Mouse (Mus musculus) adrenal gland, adult 2 months (tissue): ENCODE measurements around the gene Samd3. TPM values are rescaled to one million over a fixed set of nuclear protein-coding genes. Genes with fewer than 3 reads are reported as not detected.
A peak's percentile ranks its signal among the peaks of the same experiment; 100 is the strongest.

ENCODE experiments used
- DNase-seq: peaks from one replicate; pipeline ENCODE4 v3.0.0; 2021
- long read RNA-seq: library from polyadenylated mRNA; stranded (forward); transcript quantifications from one replicate; pipeline ENCODE4 v2.0.0, GENCODE M21; 2021
- polyA plus RNA-seq: library from polyadenylated mRNA; depleted of rRNA; stranded (reverse); fragments of >200 nt; gene quantifications from 2 replicates; pipeline ENCODE4 v1.2.3, GENCODE M21; 2012; rRNA removed
- total RNA-seq, 2 experiments: library from RNA; stranded (reverse); gene quantifications; 2 replicates each; pipeline ENCODE4 v1.2.3; 2021

Samd3 gene
- not detected for total RNA-seq
- 0.07 TPM in 1 of 2 replicates, not detected in the other for polyA plus RNA-seq
- long read RNA-seq = 0 reads

DNA sequence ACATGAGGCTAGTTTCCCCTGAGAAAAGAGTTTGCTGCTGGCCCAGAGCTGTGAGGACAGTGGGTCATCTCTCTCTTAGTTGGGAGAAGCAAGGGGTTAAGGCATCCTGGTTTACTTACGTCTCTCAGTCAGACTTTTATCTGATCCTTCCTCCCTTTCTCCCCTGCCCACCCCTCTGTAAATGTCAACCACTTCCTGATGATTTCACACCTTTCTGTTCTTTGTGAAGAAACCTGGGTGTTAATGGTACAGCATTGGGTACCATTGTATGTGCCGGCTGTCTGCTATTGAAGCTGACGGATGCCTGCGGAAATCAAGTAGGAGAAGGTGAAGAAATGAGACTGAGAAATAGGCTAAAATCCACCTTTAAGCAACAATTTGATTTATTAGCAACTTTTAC lies at the start of gene Samd3:
Gene Samd3, plus strand, starts transcription at position 220 of the 400 bp plus-strand sequence.
- DNase-seq = no peak

DNA sequence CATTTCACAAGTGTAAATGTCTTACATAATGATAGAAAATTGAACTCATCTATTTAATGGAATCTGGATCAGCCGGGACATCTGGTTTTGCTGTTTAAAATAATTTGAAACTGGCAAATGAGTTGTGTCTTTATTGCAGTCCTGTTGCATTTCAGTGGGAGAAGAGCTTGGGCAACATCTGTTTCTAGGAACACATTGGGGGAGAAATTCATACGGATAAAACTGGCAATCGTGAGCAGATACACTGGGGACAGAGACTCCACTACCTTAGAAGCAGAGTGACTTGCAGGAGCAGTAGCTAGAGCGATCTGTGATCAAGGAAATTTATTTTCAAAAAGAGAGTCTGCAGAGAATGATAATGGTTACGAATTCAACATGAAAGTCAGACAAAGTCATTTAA lies 44.2 kb upstream of the Samd3 start:
- DNase-seq = no peak

DNA sequence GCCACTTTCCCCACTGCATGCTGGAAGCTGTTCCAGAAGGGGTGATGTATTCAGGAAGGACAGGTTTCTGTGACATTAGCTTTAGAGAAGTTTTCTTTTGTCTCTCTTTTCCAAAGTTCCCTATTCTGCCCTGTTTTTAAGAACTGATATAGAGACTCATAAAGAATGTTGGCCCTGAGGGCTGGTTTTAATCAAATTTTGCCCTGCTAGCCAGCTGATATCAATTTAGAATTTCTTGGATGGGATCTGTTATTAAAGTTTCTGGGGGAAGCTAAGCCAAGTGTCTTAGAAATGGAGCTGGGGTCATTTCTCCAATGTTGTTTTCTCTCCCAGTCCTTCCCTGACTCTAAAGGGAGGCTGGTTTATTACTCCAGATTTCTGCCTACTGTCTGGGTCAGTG lies 38.7 kb upstream of the Samd3 start:
- no peak for DNase-seq

DNA sequence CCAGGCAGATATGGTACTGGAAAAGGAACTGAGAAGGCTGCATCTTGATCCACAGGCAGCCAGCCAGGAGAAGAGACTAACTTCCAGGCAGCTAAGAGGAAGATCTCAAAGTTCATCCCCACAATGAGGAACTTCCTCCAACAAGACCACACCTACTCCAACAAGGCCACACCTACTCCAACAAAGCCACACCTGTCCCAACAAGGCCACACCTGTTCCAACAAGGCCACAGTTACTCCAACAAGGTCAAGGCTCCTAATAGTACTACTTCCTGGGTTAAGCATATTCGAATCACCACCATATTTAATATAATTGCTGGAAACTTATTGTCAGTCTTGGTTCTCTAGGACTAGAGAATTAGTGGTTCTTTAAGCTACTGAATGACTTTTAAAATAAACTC lies 34.6 kb upstream of the Samd3 start:
- no peak for DNase-seq

DNA sequence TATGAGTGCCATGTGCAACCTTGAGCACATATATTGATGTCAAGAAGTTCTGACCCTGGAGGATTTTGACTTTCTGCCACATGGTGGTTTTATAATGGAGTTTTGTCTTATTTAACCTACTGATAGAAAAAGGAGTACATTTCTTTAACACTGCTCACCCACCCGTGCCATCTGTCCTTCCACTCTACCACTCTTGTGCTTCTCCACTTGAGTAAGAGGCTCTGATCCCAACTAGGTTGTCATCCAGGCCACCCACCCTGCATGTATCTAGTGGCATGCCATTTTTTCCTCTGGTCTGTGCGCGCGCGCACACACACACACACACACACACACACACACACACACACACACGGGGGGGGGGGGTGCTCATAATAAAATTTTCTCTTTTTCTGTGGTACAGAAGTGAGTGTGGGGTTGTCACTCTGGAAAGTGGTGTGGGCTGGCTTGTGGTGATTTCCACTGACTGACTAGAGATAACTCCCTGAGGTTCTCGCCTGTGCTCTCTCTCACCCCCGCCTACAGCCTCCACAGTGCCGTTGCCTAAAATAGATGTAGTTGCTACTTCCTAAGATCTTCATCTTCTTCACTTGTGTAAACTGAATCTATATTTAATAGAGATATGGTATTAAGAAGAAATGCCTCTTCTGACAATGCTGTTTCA lies 26.7 kb upstream of the Samd3 start:
- no peak for DNase-seq

DNA sequence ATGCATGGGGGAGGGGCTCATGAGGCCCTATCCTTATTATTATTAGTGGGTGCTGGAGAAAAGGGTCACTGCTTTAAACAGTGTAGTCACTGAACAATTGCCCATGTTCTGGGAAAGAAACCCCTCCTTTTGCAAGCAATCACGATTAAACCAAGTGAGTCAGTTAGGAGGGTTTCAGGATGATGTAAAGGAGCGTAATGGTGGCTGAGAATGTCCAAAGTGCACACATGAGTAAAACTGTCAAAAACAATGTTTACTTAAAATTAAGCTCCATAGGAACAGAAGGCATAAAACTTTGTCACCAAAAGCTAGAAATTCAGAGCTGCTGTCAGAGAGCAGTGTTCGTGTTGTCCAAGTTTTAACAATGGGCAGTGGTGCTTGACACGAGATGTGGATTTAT lies 8.8 kb upstream of the Samd3 start:
- DNase-seq = no peak

DNA sequence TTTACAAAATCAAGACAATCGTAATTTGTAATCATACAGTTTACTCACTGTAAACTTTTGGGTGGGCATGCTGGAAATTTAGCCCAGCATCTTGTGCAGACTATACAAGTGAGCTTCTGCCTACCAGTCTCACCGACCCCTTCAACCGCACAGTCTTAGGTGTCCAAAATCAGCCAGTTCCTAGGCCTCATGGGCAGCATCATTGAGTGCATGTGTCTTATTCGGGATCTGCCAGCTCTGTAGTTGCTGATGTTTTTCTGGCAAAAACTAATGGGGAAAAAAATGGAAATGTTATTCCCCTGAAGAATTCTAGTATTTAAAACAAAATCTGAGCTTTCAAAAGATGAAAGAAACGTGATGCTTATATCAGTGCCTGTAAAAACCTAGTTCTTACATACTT lies 3.3 kb upstream of the Samd3 start:
- DNase-seq = no peak

DNA sequence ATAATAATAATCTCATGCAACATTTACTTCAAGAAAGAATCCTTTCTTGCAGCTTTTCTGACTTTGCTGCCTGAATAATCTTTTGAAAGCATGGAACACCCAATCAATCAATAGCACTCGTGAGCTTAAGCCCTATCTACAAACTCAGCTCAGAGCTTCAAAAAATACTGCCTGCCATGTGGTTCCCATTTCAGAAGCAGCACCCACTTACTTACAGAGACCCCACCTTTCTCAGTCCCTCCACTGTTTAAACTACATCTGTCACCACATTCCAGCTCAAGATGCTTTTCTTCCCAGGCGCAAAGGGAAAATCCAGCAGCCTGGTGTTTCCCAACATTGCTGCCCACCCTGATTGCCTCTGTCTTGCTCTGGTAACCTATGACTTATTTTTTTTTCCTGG lies 2.8 kb upstream of the Samd3 start:
- DNase-seq = no peak

DNA sequence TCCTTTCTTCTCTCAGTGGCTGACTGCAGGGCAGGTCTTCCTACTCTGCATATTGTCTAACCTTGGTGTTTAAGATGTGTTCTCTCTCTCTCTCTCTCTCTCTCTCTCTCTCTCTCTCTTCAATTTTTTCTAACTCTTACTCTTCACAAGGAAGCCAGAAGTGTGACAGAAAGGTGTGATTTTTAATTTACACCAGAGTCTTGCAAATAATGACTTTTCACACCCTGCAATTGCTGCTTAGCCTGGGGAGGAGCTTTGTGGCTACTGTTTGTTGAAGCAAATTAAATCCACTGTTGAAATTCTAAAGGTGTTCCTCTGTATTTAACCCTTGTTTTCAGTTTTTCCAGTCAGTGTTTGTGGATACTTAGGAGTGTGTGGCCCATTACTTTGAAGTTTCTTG lies 1.3 kb upstream of the Samd3 start:
- no peak for DNase-seq

DNA sequence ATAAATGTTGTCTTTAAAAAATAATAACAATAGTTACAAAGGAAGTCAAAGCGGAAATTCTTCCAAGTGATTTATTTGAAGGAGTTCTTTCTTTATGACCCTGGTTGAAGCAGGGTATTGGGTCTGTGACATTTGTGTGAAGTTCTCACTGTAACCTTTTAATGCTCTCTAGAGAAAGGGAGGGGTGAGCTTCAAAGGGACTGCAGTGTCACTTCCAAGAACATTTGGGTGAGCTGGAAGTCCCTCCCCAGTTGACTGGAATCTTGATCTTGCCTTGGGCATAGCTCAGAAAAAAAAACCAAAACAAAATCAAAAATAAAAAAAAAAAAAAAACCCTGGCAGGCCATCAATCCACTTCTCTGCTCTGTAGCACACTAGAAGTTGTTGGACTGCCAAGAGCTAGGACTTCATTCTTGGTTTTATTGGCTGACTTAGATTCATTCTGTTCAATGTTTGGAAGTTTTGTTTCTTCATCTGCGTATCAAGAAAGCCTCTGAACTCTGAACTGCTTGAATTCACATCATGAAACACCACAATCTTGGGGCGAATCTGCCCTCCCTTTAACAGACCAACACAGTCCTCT lies 2.7 kb downstream of the Samd3 start:
- DNase-seq = no peak

DNA sequence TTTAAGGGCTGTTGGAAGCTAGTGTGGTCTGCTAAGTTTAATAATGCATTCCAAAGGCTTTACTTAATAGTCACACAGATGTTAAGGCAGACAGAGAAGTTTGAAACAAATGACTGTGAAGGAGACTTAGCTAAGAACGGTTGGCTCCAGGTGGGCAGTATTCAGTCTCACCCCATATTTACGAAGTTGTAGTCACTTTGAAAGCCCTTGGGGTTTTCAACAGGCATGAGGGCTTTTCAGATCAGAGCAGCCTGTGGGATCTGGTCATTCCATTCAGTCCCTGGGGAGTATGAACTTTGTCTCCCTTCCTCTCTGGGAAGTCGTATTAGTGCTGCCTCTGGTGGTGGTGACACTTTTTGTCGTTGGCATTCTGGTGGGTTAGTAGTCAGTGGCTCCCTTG lies 9.1 kb downstream of the Samd3 start:
- DNase-seq = no peak

DNA sequence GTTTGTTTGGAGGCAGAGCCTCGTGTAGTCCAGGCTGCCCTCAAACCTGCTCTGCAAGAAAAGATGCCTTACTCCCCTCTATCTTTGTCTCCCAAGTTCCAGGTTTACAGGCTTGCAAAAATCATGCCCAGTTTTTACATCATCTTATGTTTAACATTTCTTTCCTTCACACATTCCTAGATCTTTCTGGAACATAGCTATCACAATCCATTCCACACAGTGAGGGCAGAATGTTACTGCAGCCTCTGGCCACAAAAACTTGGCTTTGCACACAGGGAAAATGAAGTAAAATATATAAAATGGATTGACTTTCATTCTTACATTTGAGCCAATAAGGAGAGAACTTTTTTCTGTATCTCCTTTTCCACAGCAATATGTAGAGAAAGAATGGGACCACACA lies 9.6 kb downstream of the Samd3 start:
- DNase-seq = no peak

DNA sequence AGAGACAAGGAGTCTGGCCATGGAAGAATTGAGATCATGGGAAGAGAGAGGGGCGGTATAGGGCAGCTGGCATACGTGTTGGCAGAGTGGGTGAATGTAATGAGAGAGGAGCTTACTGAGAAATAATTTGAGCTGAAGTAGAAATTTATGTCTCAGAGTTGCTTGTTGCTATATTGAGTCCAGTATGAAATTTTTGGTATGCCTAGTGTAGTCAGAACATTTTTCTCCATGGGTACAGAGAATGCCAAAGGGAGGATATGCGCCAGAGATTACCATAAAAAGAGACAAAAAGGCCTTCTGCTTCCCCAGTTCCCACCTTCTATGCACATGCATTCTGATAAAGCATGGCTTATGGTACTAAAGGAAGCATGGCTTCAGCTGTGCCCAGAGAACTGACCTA lies 13.7 kb downstream of the Samd3 start:
- no peak for DNase-seq

DNA sequence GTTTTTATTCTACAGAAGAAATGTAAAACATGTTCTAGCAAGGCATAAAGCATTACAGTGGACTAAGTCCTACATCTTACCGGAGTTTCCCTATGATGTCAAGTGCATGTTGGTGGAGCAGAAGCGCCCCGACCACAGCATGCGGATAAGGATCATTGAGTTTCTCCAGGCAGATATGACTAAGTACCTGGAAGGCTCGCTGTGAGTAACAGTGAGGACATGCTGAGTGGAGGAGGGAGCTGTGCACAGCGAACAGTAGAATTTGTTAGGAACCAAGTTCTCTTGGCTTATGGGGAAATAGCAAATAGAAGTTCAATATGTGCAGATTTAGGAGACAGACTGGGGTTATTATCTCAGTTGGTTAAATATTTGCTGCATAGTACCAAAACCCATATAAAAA lies 15.0 kb downstream of the Samd3 start:
- DNase-seq = no peak

DNA sequence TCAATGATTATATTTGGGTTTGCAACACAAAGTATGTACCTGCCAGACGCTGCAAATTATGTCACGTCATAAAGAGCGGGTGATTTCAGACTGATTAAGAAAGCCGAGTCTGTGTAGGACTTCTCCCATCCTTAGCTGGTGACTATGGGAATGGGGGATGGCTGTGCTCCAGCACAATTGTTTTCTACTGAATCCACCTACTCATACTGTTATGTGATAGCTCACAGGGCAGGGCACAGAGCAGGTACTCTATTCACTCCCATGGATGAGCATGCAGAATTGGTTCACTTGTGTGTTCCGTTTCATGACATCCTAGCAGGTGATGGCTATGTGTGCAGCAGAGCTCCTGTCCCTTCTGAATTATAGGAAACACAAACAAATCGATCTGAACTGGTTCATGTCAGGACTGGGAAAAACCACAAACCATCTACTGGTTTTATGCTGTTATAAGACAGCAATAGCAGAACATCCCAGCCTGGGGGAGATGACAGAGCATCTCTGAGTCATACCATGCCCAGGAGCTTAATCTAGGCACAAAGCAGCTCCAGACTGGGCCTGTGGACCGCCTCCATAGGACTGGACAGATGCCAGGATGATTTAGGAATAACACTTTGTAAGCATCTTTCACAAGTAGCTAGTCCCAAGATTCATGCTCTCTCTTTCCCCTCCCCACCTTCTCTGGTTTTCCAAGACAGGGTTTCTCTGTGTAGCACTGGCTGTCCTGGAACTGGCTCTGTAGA lies 20.1 kb downstream of the Samd3 start:
- no peak for DNase-seq

DNA sequence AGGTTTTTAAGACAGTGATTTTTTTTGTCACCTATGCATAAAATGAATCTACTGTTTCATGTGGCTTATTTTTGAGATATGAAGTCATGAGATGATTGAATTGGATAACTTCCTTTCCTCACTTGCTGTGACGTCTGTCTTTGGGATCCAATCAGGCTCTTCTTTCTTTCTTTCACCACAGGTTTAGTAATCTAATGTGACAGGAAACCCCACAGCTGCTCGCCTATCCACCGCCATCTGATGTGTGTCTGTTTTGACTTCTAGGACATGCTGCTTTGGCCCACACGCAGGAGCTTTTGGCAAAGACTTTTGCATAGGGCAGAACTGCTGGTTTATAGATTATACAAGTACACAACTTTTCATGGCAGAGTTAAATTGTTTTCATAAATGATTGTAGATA lies 30.4 kb downstream of the Samd3 start:
- no peak for DNase-seq

DNA sequence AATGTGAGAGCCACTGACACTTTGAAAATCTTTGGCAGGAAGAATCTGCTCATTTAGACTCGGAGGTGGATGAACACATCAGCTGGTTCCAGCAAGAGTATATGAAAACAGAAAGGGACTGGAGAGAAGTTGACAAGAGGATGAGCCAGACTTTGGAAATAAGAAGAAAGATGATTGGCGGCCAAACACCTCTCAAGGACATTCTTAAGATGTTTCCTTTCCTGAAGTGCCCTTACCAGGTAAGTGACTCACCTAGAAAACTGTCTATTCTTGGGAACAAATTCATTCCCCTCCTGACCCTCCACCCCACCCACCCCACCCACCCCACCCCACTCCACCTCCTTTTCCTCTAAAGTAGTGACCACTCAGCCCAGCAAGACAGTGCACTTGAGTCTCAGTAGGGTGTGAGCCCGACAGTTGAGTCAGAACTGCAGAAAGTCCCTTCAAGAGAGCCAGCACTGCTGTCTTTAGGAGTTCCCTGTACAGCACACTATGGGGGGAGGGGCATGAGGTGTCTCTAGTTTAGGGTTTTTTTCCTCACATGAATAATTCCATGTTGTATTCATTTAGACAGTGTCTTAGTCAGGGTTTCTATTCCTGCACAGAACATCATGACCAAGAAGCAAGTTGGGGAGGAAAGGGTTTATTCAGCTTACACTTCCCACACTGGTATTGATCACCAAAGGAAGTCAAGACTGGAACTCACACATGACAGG lies 34.4 kb downstream of the Samd3 start:
- DNase-seq = no peak

DNA sequence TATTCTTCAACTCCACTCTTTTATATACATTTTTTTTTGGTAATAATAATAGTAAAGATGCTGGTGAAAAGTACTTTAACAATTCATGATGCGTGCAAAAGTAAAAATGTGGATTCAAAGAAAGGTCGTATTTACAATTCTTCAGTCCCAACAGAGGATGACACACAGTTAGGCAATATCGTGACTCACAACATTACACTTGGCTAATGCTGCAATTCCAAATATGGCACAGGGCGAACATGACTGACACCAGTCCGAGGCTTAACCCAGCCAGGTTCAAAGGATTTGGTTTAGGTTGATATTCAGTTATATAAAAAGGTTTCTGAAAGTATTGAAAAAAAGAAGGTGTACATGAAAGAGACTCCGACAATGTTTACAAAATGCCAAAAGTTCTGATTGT lies 45.9 kb downstream of the Samd3 start:
- DNase-seq = peak; percentile 61

DNA sequence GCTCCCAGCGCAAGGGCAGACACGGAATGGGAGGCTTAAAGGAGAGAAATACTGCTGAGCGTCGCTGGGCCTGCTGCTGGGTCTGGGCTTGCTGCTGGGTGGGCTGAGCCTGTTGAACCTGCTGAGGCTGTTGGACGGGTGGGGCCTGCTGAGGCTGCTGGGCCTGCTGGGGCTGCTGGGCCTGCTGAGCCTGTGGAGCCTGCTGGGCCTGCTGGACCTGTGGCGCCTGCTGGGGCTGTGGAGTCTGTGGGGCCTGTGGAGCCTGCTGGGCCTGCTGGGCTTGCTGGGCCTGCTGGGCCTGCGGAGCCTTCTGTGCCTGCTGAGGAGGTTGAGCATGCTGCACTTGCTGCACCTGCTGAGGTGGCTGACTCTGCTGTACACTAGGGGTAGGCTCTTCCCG lies 50.5 kb downstream of the Samd3 start:
- DNase-seq = no peak

DNA sequence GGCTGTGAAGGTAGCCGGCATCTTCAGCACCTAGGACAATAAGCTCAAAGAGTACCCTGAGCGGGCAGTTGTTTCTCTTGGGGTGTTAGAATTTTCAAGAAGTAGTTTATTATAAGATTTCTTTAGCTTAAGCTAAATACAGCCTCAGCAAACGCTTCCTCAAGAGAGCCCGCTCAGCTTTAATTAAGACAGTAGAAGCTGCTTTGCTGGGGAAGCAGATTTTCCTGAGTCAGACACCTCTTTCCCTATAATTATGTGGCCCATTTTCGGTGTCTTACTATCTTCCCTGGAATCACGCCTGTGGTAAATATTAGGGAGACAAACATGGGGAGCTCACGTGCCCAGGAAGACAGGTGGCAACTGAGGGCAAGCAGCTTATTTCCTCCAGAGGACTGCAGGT lies 57.6 kb downstream of the Samd3 start:
- DNase-seq = no peak

DNA sequence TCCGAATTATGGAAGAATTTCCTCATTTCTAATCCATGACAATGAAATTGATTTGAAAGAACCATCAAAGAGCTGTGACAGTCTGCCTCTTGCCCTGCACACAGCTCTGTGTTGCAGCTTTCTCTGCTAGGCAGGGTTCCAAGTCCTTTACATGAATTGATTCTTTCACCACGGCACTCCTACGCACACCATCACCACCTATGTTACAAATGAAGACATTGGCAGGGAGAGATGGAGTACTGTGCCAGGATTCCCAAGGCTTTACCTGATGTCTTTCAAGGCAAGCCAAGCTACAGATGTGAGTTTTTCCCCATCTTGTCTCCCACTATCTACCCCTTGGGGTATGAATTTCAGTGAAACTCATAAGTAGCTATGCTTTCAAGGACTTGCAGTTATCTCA lies 67.7 kb downstream of the Samd3 start:
- no peak for DNase-seq

DNA sequence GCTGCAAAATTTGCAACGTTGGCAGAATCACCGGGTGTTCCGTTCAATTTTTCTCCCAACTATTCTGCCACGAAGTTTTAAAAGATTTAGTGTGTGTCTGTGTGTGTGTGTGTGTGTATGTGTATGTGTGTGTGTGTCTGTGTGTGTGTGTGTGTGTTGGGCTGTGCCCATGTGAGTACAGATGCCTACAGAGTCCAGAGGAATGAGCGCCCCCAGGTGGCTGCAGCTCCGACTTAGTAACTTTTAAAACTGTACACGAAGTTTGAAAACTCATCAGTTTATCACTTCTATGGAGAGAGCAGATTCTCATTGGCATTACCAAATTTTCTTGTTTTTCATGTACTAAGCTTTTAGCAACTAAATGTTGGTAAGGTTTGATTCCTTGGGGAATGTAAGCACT lies 68.1 kb downstream of the Samd3 start:
- DNase-seq = no peak

DNA sequence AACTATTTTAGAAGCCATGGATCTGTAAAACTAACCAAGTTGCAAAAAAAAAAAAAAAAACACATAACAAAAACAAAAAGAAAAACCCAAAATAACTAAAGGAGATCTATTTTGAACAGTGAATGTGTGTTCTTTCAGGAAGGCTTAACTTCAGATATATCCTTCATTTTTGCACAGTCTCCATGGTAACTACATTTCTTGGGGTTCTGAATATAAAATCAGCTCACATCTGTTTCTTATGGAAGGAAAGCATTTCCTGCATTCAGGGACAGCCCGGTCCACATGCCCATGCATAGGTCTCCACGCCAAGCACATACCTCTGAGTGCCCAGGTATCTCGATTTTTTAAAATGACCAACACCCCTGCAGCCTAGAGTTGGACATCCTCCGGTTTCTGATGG lies 72.8 kb downstream of the Samd3 start:
- DNase-seq = no peak
